Mouse (Mus musculus) spleen, adult 2 months (tissue): ENCODE results near the gene Igf2bp1. TPM values are rescaled to one million over a fixed set of nuclear protein-coding genes. Genes with fewer than 3 reads are reported as not detected.

Source experiments
- DNase-seq, 2 experiments: peaks; one replicate each; pipeline versions ENCODE4 v3.0.0 to v3.0.0-alpha.2; 2012 to 2021; ENCODE audit warnings: low spot score in 2 of 2, low read depth in 1 of 2
- H3K27ac ChIP-seq: fragments of 200-500 bp; 2 replicates; pipeline ENCODE4 v1.5.1; 2012; ENCODE audit warnings: low read length, inconsistent platforms; ENCODE audit not compliant: insufficient read depth
- H3K27me3 ChIP-seq: fragments of 200-500 bp; 2 replicates; pipeline ENCODE4 v1.6.1; 2012; ENCODE audit warnings: mild to moderate bottlenecking, moderate library complexity, low read length, inconsistent platforms; ENCODE audit not compliant: control insufficient read depth, insufficient read depth
- H3K36me3 ChIP-seq: fragments of 200-500 bp; 2 replicates; pipeline ENCODE4 v1.6.1; 2012; ENCODE audit warnings: mild to moderate bottlenecking, low read length, inconsistent platforms; ENCODE audit not compliant: control insufficient read depth, insufficient read depth
- H3K4me1 ChIP-seq: fragments of 200-500 bp; 2 replicates; pipeline ENCODE4 v1.6.1; 2011; ENCODE audit warnings: inconsistent platforms; ENCODE audit not compliant: control insufficient read depth, insufficient read depth, insufficient read length
- H3K4me3 ChIP-seq: fragments of 200-500 bp; 2 replicates; pipeline ENCODE4 v1.5.1; 2011; ENCODE audit warnings: mild to moderate bottlenecking, inconsistent platforms; ENCODE audit not compliant: insufficient read depth, insufficient read length; ENCODE audit errors: extremely low read depth
- CTCF ChIP-seq: fragments of 200-500 bp; IDR thresholded peaks from 2 replicates; pipeline ENCODE4 v1.5.1; 2011; ENCODE audit warnings: mild to moderate bottlenecking, inconsistent platforms; ENCODE audit not compliant: insufficient read depth, insufficient read length, insufficient replicate concordance; ENCODE audit errors: extremely low read depth
- POLR2A ChIP-seq: fragments of 200-500 bp; IDR thresholded peaks from 2 replicates; pipeline ENCODE4 v1.6.1; 2011; ENCODE audit warnings: low read depth, low read length, inconsistent platforms
- WGBS: fragments of 180-500 bp; shearing (Covaris S2); methylation state at CpG from one replicate; pipeline ENCODE4 v1.1.7; 2018; 5-methylcytosine and 5-hydroxymethylcytosine counted together
- polyA plus RNA-seq: library from polyadenylated mRNA; depleted of rRNA; stranded (reverse); fragments of >200 nt; gene quantifications from 2 replicates; pipeline ENCODE4 v1.2.3, GENCODE M21; 2012

Igf2bp1 gene
- polyA plus RNA-seq, 1 experiment = not detected

GRCm38 (mm10) chr11:96031701-96032100 lies 26.0 kb upstream of the Igf2bp1 start:
- no peaks in the 10 kb centered on the region for H3K36me3 ChIP-seq
- peaks cover 7% of the 10 kb centered on the region for H3K4me1 ChIP-seq
- peaks cover 2% of the 10 kb centered on the region; the same call in 1 of the 2 replicates for H3K27me3 ChIP-seq
- no peak for TF ChIP-seq CTCF
- TF ChIP-seq POLR2A = no peak
- 80% methylated on average over 2 of the region's 2 CpGs for WGBS
- no peak overlapping the region for H3K27ac ChIP-seq
- DNase-seq = no peak
- H3K4me3 ChIP-seq = no peak overlapping the region

DNA sequence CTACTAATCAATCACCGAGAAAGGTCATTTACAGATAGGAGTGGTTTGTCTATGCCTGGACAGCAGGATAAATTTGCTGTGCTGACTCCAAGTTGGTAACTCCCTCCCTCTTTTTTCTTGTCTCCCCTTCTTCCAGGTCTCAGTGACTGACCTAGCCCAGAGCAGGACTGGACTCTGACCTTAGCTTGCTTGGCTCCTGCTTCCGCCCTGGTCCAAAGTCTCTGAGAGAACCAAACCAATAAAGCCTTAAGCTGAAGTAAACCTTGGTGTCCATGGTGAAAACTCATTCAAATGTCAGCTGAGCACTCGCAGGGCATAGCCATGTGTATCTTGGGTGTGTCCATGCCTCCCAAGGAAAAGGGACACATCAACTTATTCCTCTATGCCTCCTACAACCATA lies 24.8 kb upstream of the Igf2bp1 start:
- DNase-seq = no peak
- Histone ChIP-seq H3K27ac (no peak overlapping the region), H3K36me3 (no peaks in the 10 kb centered on the region), H3K4me1 (peaks cover 4% of the 10 kb centered on the region; the same call in 1 of the 2 replicates), H3K27me3 (peaks cover 2% of the 10 kb centered on the region; the same call in 1 of the 2 replicates), H3K4me3 (no peak overlapping the region)
- TF ChIP-seq CTCF (no peak), POLR2A (no peak)
- 87% methylated on average over 3 of the region's 3 CpGs for WGBS

GRCm38 (mm10) chr11:96028130-96028529 lies 22.4 kb upstream of the Igf2bp1 start:
- no peaks in the 10 kb centered on the region for H3K4me1 ChIP-seq
- no peak for DNase-seq
- WGBS = 54% methylated on average over 5 of the region's 5 CpGs
- no peaks in the 10 kb centered on the region for H3K36me3 ChIP-seq
- H3K27ac ChIP-seq = no peak overlapping the region
- H3K27me3 ChIP-seq = peaks cover 2% of the 10 kb centered on the region; the same call in 1 of the 2 replicates
- TF ChIP-seq POLR2A (no peak), CTCF (no peak)
- no peak overlapping the region for H3K4me3 ChIP-seq

DNA sequence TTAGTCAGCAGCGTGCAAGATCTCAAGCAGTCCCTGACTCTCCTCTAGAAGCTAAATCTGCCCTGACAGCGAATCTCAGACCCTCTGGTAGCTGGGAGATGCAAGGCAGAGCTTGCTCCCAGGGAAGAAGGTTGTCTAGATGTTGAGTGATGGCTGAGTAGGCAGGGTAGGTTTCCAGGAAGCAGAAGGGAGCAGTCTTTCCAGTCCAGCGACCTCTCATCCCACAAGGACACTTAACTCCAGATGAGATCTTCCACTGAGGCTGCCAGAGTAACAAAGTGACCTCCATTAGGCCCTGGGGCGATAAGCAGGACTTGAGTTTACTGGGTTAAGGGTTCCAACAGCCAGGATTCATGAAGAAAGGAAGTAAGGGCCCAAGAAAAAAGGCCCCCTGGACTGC lies 14.9 kb upstream of the Igf2bp1 start:
- peaks cover 2% of the 10 kb centered on the region; the same call in 1 of the 2 replicates for H3K27me3 ChIP-seq
- TF ChIP-seq POLR2A (no peak), CTCF (no peak)
- no peak overlapping the region for H3K4me3 ChIP-seq
- WGBS = 63% methylated on average over 4 of the region's 4 CpGs
- no peak overlapping the region for H3K27ac ChIP-seq
- no peaks in the 10 kb centered on the region for H3K36me3 ChIP-seq
- no peak for DNase-seq
- no peaks in the 10 kb centered on the region for H3K4me1 ChIP-seq

GRCm38 (mm10) chr11:96017941-96018351 lies 12.2 kb upstream of the Igf2bp1 start:
- H3K4me1 ChIP-seq = no peaks in the 10 kb centered on the region
- no peaks in the 10 kb centered on the region for H3K36me3 ChIP-seq
- peaks cover 2% of the 10 kb centered on the region; the same call in 1 of the 2 replicates for H3K27me3 ChIP-seq
- TF ChIP-seq POLR2A = no peak
- TF ChIP-seq CTCF = no peak
- DNase-seq = no peak
- 60% methylated on average over 9 of the region's 9 CpGs for WGBS
- no peak overlapping the region for H3K4me3 ChIP-seq
- no peak overlapping the region for H3K27ac ChIP-seq

GRCm38 (mm10) chr11:96015421-96015820 lies 9.7 kb upstream of the Igf2bp1 start:
- WGBS = 57% methylated on average over 5 of the region's 5 CpGs
- Histone ChIP-seq H3K4me3 (no peak overlapping the region), H3K36me3 (no peaks in the 10 kb centered on the region), H3K27me3 (peaks cover 5% of the 10 kb centered on the region), H3K4me1 (no peaks in the 10 kb centered on the region), H3K27ac (no peak overlapping the region)
- no peak for DNase-seq
- TF ChIP-seq CTCF (no peak), POLR2A (no peak)

DNA sequence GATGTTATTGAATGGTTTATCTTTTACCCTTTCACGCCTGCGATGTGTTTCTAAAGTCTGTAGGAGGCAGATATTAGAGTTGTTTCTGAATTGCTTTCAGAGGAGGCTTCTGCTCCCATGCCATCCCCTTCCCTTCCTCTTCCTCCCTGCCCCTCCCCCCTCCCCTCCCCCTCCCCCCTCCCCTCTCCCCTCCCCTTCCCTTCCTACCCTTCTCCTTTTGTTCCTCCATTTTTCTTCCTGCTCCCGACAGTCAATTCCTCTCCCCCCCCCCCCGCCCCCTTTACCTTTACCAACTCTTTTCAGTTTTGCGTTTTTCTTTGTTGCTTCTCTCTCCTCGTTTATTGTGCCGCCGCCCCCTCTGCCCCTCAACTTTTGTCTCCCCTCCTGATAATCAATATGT lies 6.2 kb upstream of the Igf2bp1 start:
- TF ChIP-seq POLR2A (no peak), CTCF (no peak)
- WGBS = 23% methylated on average over 6 of the region's 8 CpGs
- Histone ChIP-seq H3K4me1 (peaks cover 5% of the 10 kb centered on the region), H3K4me3 (no peak overlapping the region), H3K27me3 (peaks cover 18% of the 10 kb centered on the region), H3K27ac (no peak overlapping the region), H3K36me3 (no peaks in the 10 kb centered on the region)
- DNase-seq = no peak
